Mouse (Mus musculus) cerebellum, adult 2 months (tissue): ENCODE measurements around the gene Gm21836. TPM values are rescaled to one million over a fixed set of nuclear protein-coding genes. Genes with fewer than 3 reads are reported as not detected.
"Not testable (repeated sequence)": the region's sequence is repeated elsewhere in the genome, so short reads cannot be mapped to it uniquely, and the experiment has no call there.

Experiments used
- DNase-seq, 2 experiments: peaks; one replicate each; pipeline ENCODE4 v3.0.0; 2021
- H3K27ac ChIP-seq: fragments of 200-500 bp; 2 replicates; pipeline ENCODE4 v1.5.1; 2012; ENCODE audit warnings: low read length, control low read depth, inconsistent platforms; ENCODE audit not compliant: insufficient read depth
- H3K27me3 ChIP-seq: fragments of 200-500 bp; 2 replicates; pipeline ENCODE4 v1.6.1; 2012; ENCODE audit warnings: inconsistent platforms, mild to moderate bottlenecking, low read length, moderate library complexity; ENCODE audit not compliant: control insufficient read depth, insufficient read depth
- H3K4me1 ChIP-seq: fragments of 200-500 bp; 2 replicates; pipeline ENCODE4 v1.6.1; 2011; ENCODE audit warnings: low read length; ENCODE audit not compliant: control insufficient read depth, insufficient read depth
- H3K4me3 ChIP-seq: fragments of 200-500 bp; replicated peaks from 2 replicates; pipeline ENCODE3; 2011; ENCODE audit warnings: mild to moderate bottlenecking, low read depth, low read length, control low read depth; ENCODE audit not compliant: insufficient read depth
- CTCF ChIP-seq: fragments of 200-500 bp; IDR thresholded peaks from 2 replicates; pipeline ENCODE4 v1.5.1; 2011; ENCODE audit warnings: low read depth, mild to moderate bottlenecking, control low read depth, low read length, moderate library complexity, borderline replicate concordance; ENCODE audit not compliant: insufficient read depth
- POLR2A ChIP-seq: fragments of 200-500 bp; IDR thresholded peaks from 2 replicates; pipeline ENCODE4 v1.6.1; 2011; ENCODE audit warnings: low read length, control low read depth, borderline replicate concordance; ENCODE audit not compliant: insufficient read depth
- WGBS: fragments of 180-500 bp; shearing (Covaris S2); methylation state at CpG from one replicate; pipeline ENCODE4 v1.1.7; 2018; 5-methylcytosine and 5-hydroxymethylcytosine counted together
- polyA plus RNA-seq: library from polyadenylated mRNA; depleted of rRNA; stranded (reverse); fragments of >200 nt; gene quantifications from 2 replicates; pipeline ENCODE4 v1.2.3, GENCODE M21; 2012; rRNA removed

Gene Gm21836
- not detected in 2 replicates for polyA plus RNA-seq

- not testable (repeated sequence) for H3K27ac ChIP-seq, H3K27me3 ChIP-seq, DNase-seq, H3K4me1 ChIP-seq, H3K4me3 ChIP-seq
- 85% methylated on average over 2 of the region's 2 CpGs for WGBS
Measured at GRCm38 (mm10) chr9:124493693-124494092, at the start of gene Gm21836. Gene Gm21836, minus strand, starts transcription at chr9:124493793.

DNA sequence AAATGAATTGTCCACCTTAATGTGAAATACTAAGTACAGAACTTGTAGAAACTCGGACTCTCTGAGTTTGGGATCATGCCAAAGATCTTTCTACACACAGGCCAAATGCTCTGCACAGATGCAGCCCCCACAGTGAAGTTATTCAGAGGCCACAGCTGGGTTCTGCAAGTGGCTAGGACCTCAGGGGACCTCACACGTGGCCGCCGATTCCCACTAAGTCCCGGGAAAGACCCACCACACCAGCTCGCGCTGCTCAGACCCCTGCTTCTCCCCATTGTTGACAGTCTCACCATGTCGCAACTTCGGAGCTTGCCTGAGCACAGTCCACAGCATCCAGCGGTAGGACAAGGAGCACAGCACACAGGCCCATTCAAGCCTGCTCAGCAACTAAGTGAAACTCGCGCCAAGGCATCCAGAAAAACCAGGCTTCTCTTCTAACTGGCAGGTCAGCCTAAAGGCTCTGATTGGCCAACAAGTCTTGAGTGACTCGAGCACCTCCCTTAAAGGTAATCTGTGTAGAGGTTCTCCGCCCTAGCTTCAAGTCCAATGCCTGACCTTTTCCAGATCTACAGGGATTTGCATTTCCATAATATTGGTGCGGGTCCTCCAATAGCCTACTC is 13.1 kb downstream of the Gm21836 start:
- H3K4me1 ChIP-seq, H3K27ac ChIP-seq, H3K4me3 ChIP-seq, DNase-seq, H3K27me3 ChIP-seq: not testable (repeated sequence)
- WGBS, result 24% methylated on average over 14 of the region's 15 CpGs

DNA sequence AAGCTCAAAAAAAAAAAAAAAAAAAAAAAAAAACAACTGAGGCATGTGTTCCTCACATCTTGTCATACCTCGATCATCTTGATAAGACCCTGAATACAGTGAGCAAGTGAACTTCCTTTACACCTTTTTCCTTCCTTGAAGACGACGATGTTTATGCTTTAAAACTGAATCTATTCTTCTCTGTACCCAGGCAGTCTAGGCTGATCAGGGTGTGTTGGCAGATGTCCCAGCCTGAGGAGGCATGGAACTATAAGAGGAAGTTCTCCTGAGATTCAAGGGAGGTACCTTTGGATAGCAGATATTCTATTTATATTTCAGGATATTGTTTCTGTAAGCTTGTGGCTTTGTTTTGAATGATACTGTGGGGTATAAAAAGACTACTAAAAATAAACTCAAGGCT is 15.5 kb downstream of the Gm21836 start:
- WGBS, result 49% methylated on average over 3 of the region's 3 CpGs
- H3K27ac ChIP-seq, result no peak overlapping the region
- TF ChIP-seq POLR2A (no peak), CTCF (no peak)
- no peaks in the 10 kb centered on the region for H3K4me1 ChIP-seq
- H3K4me3 ChIP-seq, result no peak overlapping the region
- no peaks in the 10 kb centered on the region for H3K27me3 ChIP-seq
- DNase-seq, result no peak

GRCm38 (mm10) chr9:124476096-124476902 is 17.3 kb downstream of the Gm21836 start, which contains the start of gene Ppp2r3d:
Gene Ppp2r3d, minus strand, starts transcription at chr9:124476898.
- H3K27me3 ChIP-seq, result no peaks in the 10 kb centered on the region
- no peak within 1 kb of the TSS for H3K27ac ChIP-seq
- H3K4me3 ChIP-seq, result no peak within 1 kb of the TSS
- TF ChIP-seq CTCF, result no peak
- WGBS, result 97% methylated on average over 22 of the region's 22 CpGs
- no peaks in the 10 kb centered on the region for H3K4me1 ChIP-seq
- DNase-seq, result peak in 1 of 2 experiments; percentile 8

GRCm38 (mm10) chr9:124475689-124476088 is 17.9 kb downstream of the Gm21836 start:
- 84% methylated on average over 15 of the region's 15 CpGs for WGBS
- H3K4me1 ChIP-seq, result no peaks in the 10 kb centered on the region
- no peak for DNase-seq
- no peak for TF ChIP-seq POLR2A
- TF ChIP-seq CTCF, result no peak
- H3K4me3 ChIP-seq, result no peak overlapping the region
- H3K27me3 ChIP-seq, result no peaks in the 10 kb centered on the region
- no peak overlapping the region for H3K27ac ChIP-seq

DNA sequence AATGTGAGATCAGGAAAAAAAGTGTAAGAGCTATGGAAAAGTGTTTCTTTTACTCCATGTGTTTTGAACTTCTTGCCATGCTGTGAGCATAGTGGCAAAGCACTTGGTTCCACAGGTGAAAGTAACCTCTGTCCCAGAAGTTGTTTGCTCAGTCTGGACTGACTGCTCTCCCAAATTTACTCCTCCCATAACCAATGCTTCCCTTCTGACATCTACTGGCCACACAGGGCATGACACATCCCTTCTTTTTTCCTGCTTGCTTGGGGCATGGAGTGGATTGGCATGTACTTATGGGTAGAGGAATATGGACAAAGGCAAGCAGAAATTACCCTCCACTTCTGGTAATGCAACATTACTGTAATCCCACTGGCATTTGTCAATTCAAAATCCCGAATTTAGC is 37.0 kb downstream of the Gm21836 start:
- no peaks in the 10 kb centered on the region for H3K27me3 ChIP-seq
- H3K4me3 ChIP-seq, result no peak overlapping the region
- no peak for DNase-seq
- 2% methylated on average over 1 of the region's 1 CpGs for WGBS
- H3K4me1 ChIP-seq, result no peaks in the 10 kb centered on the region
- H3K27ac ChIP-seq, result no peak overlapping the region
- no peak for TF ChIP-seq POLR2A
- peak; percentile 26; the same call in 1 of the 2 replicates for TF ChIP-seq CTCF

Other genes with a start within 250 kb of the Gm21836 start
- 17.3 and 18.0 TPM in 2 replicates for gene 2010315B03Rik, start 181.1 kb downstream of the Gm21836 start, polyA plus RNA-seq
- gene Ppp2r3d, start 16.9 kb downstream of the Gm21836 start, polyA plus RNA-seq, result 163 and 167 TPM in 2 replicates